Mouse (Mus musculus) testis, adult 2 months (tissue): ENCODE measurements around the gene Rab3b.

Experiments
- CTCF ChIP-seq: fragments of 200-500 bp; IDR thresholded peaks from 2 replicates; pipeline ENCODE4 v1.5.1; 2012; ENCODE audit warnings: low read depth, mild to moderate bottlenecking, inconsistent platforms, low read length, moderate library complexity; ENCODE audit not compliant: control insufficient read depth, insufficient read depth, insufficient replicate concordance
- POLR2A ChIP-seq: fragments of 200-500 bp; IDR thresholded peaks from 2 replicates; pipeline ENCODE4 v1.6.1; 2012; ENCODE audit warnings: low read depth, mild to moderate bottlenecking, inconsistent platforms, low read length, moderate library complexity; ENCODE audit not compliant: control insufficient read depth

- TF ChIP-seq CTCF (no peak), POLR2A (no peak)
Measured at GRCm38 (mm10) chr4:108833828-108834114, 45.1 kb upstream of the Rab3b start.
